Mouse (Mus musculus) embryonic facial prominence, embryonic 10.5 days (tissue): Measurements from ENCODE around the gene Lpp. TPM values are rescaled to one million over a fixed set of nuclear protein-coding genes. Genes with fewer than 3 reads are reported as not detected.

Experiments used
- DNase-seq: peaks from one replicate; pipeline ENCODE4 v3.0.0-alpha.2; 2017; ENCODE audit warnings: low spot score
- H3K27ac ChIP-seq: fragments of 300-500 bp; sonication (generic); replicated peaks from 2 replicates; pipeline ENCODE4 v1.5.1; 2016; ENCODE audit warnings: mild to moderate bottlenecking
- H3K27me3 ChIP-seq: fragments of 300-500 bp; sonication (generic); replicated peaks from 2 replicates; pipeline ENCODE4 v1.6.1; 2016; ENCODE audit warnings: low read depth, mild to moderate bottlenecking; ENCODE audit not compliant: poor library complexity, severe bottlenecking
- H3K36me3 ChIP-seq: fragments of 300-500 bp; sonication (generic); replicated peaks from 2 replicates; pipeline ENCODE4 v1.6.1; 2016; ENCODE audit warnings: mild to moderate bottlenecking, moderate library complexity
- H3K4me1 ChIP-seq: fragments of 300-500 bp; sonication (generic); 2 replicates; pipeline ENCODE4 v1.6.1; 2016
- H3K4me3 ChIP-seq: fragments of 300-500 bp; sonication (generic); 2 replicates; pipeline ENCODE4 v1.5.1; 2016; ENCODE audit warnings: mild to moderate bottlenecking, moderate library complexity
- H3K9me3 ChIP-seq: fragments of 300-500 bp; sonication (generic); 2 replicates; pipeline ENCODE4 v1.6.1; 2016; ENCODE audit warnings: mild to moderate bottlenecking
- WGBS: fragments of 180-500 bp; shearing (Covaris S2); methylation state at CpG from one replicate; pipeline ENCODE4 v1.1.7; 2016; 5-methylcytosine and 5-hydroxymethylcytosine counted together
- polyA plus RNA-seq: library from polyadenylated mRNA; unstranded; fragments of >200 nt; fragmentation: Nextera tagmentation; extraction: Ambion mirVana; gene quantifications from 2 replicates; pipeline ENCODE4 v1.2.1, GENCODE M21; 2016

Gene Lpp
- polyA plus RNA-seq, 1 experiment from 2014 or later, result 43.5 TPM

- no peak for DNase-seq
- peaks cover 27% of the 10 kb centered on the region for H3K4me1 ChIP-seq
- no peaks in the 10 kb centered on the region for H3K36me3 ChIP-seq
- H3K27ac ChIP-seq, result no peak overlapping the region
- no peak overlapping the region for H3K4me3 ChIP-seq
- 98% methylated on average over 1 of the region's 1 CpGs for WGBS
- H3K9me3 ChIP-seq, result no peaks in the 10 kb centered on the region
- no peaks in the 10 kb centered on the region for H3K27me3 ChIP-seq
These were observed 554.2 kb downstream of the Lpp start for GRCm38 (mm10) chr16:24947485-24947884.

DNA sequence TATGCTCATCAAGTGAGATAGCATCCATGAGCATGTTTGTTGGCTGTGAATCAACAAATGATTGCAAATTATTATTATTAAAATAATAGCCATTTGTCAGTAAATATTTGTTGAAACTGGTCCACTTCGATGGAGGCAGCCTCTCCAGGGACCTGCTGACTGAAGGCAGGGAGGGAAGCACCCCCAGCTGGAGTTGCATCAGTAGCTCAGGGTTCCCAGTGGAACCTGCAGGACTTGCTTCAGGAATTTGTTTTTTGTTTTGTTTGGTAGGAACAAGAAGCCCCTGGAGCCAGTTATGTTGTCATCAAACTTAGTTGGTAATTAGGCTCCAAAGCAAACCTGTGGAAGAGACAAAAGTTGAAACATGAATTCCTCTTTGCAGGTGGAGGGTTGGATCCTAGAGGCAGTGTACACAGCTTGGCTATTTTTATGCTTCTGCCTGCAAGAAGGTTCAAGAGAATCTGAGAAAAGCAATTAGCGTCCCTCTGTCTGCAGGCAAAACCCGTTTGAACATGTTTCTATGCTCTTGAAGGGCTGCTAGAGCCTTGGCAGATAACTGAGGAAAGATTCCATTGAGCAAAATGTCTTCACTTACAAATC is 554.9 kb downstream of the Lpp start:
- H3K36me3 ChIP-seq, result no peaks in the 10 kb centered on the region
- H3K27ac ChIP-seq, result no peak overlapping the region
- peaks cover 22% of the 10 kb centered on the region for H3K4me1 ChIP-seq
- no peaks in the 10 kb centered on the region for H3K27me3 ChIP-seq
- WGBS, result 66% methylated on average over 3 of the region's 3 CpGs
- no peak for DNase-seq
- no peaks in the 10 kb centered on the region for H3K9me3 ChIP-seq
- no peak overlapping the region for H3K4me3 ChIP-seq

DNA sequence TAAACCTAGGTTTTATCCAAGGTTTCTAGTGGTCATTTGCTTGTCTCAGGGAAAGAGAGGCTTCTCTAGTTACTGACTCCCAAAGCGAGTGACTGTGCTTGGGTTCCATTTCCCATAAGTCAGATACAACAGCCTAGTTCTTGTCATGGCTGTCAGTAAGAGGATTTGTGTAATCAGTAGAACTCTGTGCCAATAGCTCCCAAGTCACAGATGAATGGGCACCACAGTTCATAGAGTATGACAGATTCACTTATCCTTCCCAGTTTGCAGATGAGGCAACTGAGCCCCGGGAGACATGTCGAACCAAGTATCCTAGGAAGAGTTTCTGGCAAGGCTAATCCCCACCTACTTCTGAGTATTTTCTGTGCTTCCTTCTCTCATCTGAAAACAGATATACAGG is 556.0 kb downstream of the Lpp start:
- WGBS, result 88% methylated on average over 3 of the region's 3 CpGs
- H3K4me3 ChIP-seq, result no peak overlapping the region

GRCm38 (mm10) chr16:24950112-24950743 is 556.9 kb downstream of the Lpp start:
- no peak overlapping the region for H3K4me3 ChIP-seq
- no peaks in the 10 kb centered on the region for H3K9me3 ChIP-seq
- H3K27ac ChIP-seq, result no peak overlapping the region
- H3K36me3 ChIP-seq, result no peaks in the 10 kb centered on the region
- WGBS, result 57% methylated on average over 6 of the region's 6 CpGs
- H3K27me3 ChIP-seq, result no peaks in the 10 kb centered on the region
- H3K4me1 ChIP-seq, result peaks cover 9% of the 10 kb centered on the region
- no peak for DNase-seq

More for the DNA sequence above, 556.0 kb downstream of the Lpp start:
- Histone ChIP-seq H3K27me3 (no peaks in the 10 kb centered on the region), H3K27ac (no peak overlapping the region), H3K9me3 (no peaks in the 10 kb centered on the region), H3K36me3 (no peaks in the 10 kb centered on the region), H3K4me1 (peaks cover 16% of the 10 kb centered on the region)
- DNase-seq, result no peak

GRCm38 (mm10) chr16:24951909-24952308 is 558.6 kb downstream of the Lpp start:
- no peak overlapping the region for H3K27ac ChIP-seq
- peaks cover 9% of the 10 kb centered on the region for H3K4me1 ChIP-seq
- H3K36me3 ChIP-seq, result no peaks in the 10 kb centered on the region
- DNase-seq, result no peak
- H3K27me3 ChIP-seq, result no peaks in the 10 kb centered on the region
- no peak overlapping the region for H3K4me3 ChIP-seq
- 75% methylated on average over 5 of the region's 5 CpGs for WGBS
- 0 out of 2 replicates have a peak, but pooled peaks cover 3% of the 10 kb centered on the region for H3K9me3 ChIP-seq

- H3K4me3 ChIP-seq, result no peak overlapping the region
- no peak for DNase-seq
- H3K4me1 ChIP-seq, result peaks cover 6% of the 10 kb centered on the region; the same call in 1 of the 2 replicates
- H3K36me3 ChIP-seq, result no peaks in the 10 kb centered on the region
- no peak overlapping the region for H3K27ac ChIP-seq
- WGBS, result 91% methylated on average over 7 of the region's 7 CpGs
- H3K27me3 ChIP-seq, result no peaks in the 10 kb centered on the region
- H3K9me3 ChIP-seq, result 0 out of 2 replicates have a peak, but pooled peaks cover 3% of the 10 kb centered on the region
These were observed 561.7 kb downstream of the Lpp start for GRCm38 (mm10) chr16:24955054-24955453.

GRCm38 (mm10) chr16:24958661-24959060 is 565.4 kb downstream of the Lpp start:
- Histone ChIP-seq H3K27me3 (no peaks in the 10 kb centered on the region), H3K36me3 (no peaks in the 10 kb centered on the region), H3K9me3 (0 out of 2 replicates have a peak, but pooled peaks cover 3% of the 10 kb centered on the region), H3K4me1 (no peaks in the 10 kb centered on the region), H3K27ac (no peak overlapping the region), H3K4me3 (no peak overlapping the region)
- 86% methylated on average over 1 of the region's 1 CpGs for WGBS
- DNase-seq, result no peak

GRCm38 (mm10) chr16:24960901-24961806 is 567.8 kb downstream of the Lpp start:
- WGBS, result 77% methylated on average over 10 of the region's 10 CpGs
- Histone ChIP-seq H3K27me3 (no peaks in the 10 kb centered on the region), H3K4me1 (no peaks in the 10 kb centered on the region), H3K27ac (no peak overlapping the region), H3K36me3 (no peaks in the 10 kb centered on the region), H3K4me3 (no peak overlapping the region), H3K9me3 (0 out of 2 replicates have a peak, but pooled peaks cover 3% of the 10 kb centered on the region)
- no peak for DNase-seq

DNA sequence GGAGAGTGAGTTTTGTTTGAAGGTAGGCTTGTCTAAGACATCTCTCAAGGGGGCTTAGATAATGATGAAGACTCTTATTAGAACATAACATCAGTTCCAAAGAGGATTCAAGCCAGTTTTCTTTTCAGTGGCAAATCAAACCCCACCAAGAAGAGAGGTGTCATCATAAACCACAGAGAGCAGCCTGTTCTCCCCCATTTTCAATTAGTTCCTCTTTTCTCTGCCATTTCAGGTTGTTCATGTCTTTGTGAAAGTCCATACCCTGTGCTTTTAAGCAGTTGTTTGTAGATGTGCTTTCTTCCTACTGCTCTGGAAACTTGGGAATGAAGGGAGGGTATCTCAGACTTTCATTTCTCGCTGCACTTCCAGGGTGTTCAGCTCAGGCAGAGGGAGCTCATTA is 571.0 kb downstream of the Lpp start:
- Histone ChIP-seq H3K9me3 (no peaks in the 10 kb centered on the region), H3K36me3 (no peaks in the 10 kb centered on the region), H3K4me1 (no peaks in the 10 kb centered on the region), H3K4me3 (no peak overlapping the region), H3K27me3 (no peaks in the 10 kb centered on the region), H3K27ac (no peak overlapping the region)
- 88% methylated on average over 1 of the region's 1 CpGs for WGBS
- DNase-seq, result no peak

- no peak for DNase-seq
- H3K4me1 ChIP-seq, result no peaks in the 10 kb centered on the region
- WGBS, result 81% methylated on average over 4 of the region's 4 CpGs
- H3K4me3 ChIP-seq, result no peak overlapping the region
- H3K9me3 ChIP-seq, result no peaks in the 10 kb centered on the region
- H3K36me3 ChIP-seq, result no peaks in the 10 kb centered on the region
- H3K27me3 ChIP-seq, result no peaks in the 10 kb centered on the region
- no peak overlapping the region for H3K27ac ChIP-seq
These were observed 571.8 kb downstream of the Lpp start for GRCm38 (mm10) chr16:24965091-24965490.

DNA sequence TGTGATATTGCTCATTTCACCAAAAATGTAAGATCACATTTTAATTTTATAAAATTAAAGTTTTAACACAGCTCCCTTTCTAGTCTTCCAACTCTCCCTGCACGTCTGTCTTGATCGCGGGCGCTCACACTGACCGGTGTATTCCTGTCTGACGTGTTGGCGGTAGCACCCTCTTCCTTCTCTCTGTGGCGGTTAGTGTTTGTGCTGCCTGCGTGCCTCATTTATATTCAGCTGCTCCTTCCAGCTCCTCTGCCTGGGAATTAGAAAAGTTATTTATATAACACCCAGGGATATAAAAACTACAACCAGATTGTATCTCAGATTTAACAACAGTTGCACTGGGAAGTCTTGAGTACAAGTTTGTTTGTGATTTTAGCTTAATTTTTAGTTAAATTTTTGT is 573.2 kb downstream of the Lpp start:
- H3K27me3 ChIP-seq, result no peaks in the 10 kb centered on the region
- no peak overlapping the region for H3K27ac ChIP-seq
- H3K9me3 ChIP-seq, result no peaks in the 10 kb centered on the region
- no peaks in the 10 kb centered on the region for H3K4me1 ChIP-seq
- WGBS, result 95% methylated on average over 9 of the region's 9 CpGs
- no peak for DNase-seq
- no peaks in the 10 kb centered on the region for H3K36me3 ChIP-seq
- no peak overlapping the region for H3K4me3 ChIP-seq

- WGBS, result 83% methylated on average over 5 of the region's 5 CpGs
- Histone ChIP-seq H3K9me3 (no peaks in the 10 kb centered on the region), H3K27me3 (no peaks in the 10 kb centered on the region), H3K27ac (no peak overlapping the region), H3K36me3 (peaks cover 8% of the 10 kb centered on the region), H3K4me1 (no peaks in the 10 kb centered on the region), H3K4me3 (no peak overlapping the region)
- DNase-seq, result no peak
These were observed 579.8 kb downstream of the Lpp start for GRCm38 (mm10) chr16:24973009-24973631.
